Mouse (Mus musculus) erythroblast, embryonic 14.5 days (primary cell): ENCODE measurements around the gene Krt39.

ENCODE experiments used
- GATA1 ChIP-seq: IDR thresholded peaks from 2 replicates; pipeline ENCODE4 v1.6.1; 2012; ENCODE audit warnings: low read length, inconsistent platforms, mixed read lengths
- TAL1 ChIP-seq: IDR thresholded peaks from 3 replicates; pipeline ENCODE4 v1.6.1; 2012; ENCODE audit warnings: low read length, inconsistent platforms, mixed read lengths

DNA sequence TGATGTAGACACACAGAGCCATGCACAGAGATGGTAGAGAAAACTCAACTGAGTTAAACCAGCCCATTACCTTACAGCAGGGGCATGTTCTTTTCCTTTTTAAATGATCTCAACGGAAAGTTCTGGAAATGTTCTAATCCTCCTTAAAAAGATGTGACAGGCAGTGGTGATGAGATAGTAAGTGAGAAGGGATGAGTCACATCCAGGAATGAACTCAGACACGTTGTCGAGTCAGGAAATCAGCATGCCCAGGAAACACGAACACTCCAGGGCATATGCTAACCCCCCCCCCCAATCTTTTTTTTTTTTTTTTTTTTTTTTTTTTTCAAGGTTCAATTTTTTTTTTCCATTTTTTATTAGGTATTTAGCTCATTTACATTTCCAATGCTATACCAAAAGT lies 48.7 kb downstream of the Krt39 start:
- no peak for TF ChIP-seq GATA1
- TF ChIP-seq TAL1: no peak
